Mouse (Mus musculus) retina, adult 2 months (tissue): ENCODE results near the gene Myom3.
A peak's percentile ranks its signal among the peaks of the same experiment; 100 is the strongest.

Experiments
- DNase-seq: peaks from one replicate; pipeline ENCODE4 v3.0.0-alpha.2; 2012; ENCODE audit warnings: low read depth, low spot score

The Myom3 gene

DNA sequence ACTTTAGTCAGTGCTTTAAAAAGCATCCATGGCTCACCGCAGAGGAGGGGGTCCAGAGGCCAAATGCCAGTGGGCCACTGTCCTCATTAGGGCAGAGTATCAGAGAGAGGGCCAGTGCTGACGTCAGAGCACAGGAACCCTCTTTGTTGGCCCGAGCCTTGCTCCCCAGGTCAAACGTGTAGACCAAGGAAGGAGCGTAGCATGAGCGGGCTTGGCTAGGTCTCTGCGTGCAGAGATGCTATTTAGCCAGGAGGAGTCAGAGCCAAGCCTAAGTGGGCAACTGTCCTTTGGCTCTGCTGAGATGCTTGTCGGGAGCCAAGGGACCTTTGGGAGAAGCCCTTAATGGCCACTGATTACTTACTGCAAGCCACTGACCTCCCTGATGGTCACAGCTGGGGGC lies 1.5 kb downstream of the Myom3 start:
- DNase-seq: no peak

DNA sequence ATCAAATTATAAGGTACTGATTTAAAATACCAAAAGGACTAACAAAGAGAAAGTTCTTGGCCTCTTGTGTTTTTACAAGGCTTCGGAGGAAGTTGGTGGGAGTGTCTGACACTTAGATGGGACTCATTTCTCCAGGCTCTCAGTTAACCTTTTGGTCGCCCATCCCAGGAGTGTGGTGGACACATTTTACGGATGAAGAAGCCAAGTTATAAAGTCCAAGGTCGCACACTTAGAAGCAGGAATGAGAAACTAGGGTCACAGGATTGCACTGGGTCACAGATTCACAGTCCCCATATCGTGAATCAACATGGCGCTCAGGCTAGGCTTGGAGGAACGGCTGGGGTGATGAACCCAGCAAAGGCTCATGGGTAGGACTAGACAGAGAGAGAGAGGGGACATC lies 2.1 kb downstream of the Myom3 start:
- no peak for DNase-seq

DNA sequence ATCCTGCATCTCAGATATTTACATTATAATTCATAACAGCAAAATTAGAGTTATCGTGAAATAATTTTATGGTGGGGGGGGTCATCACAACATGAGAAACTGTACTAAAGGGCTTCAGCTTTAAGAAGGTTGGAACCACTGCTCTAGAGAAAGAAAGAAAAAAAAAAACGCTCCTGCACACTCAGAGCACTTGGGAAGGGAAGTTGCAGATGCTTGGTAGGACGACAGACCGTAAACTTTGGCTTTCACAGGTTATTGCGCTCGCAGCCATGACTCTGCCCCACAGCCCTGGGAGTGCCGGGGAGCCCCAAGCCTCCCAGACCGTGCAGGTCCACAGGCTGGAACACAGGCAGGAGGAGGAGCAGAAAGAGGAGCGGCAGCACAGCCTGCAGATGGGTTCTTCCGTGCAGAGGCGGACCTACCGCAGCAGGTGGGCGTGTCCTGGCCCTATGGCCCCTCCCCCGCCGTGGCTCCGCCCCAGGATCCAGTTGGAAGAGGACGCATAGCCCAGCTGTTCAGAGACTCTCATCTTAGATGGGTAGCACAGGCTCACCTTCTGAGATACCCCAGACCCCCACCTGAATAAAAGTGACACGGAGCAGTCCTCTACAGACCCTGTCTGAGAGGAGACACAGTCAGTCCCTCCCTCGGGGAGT lies 2.9 kb downstream of the Myom3 start:
- peak; percentile 18 for DNase-seq

DNA sequence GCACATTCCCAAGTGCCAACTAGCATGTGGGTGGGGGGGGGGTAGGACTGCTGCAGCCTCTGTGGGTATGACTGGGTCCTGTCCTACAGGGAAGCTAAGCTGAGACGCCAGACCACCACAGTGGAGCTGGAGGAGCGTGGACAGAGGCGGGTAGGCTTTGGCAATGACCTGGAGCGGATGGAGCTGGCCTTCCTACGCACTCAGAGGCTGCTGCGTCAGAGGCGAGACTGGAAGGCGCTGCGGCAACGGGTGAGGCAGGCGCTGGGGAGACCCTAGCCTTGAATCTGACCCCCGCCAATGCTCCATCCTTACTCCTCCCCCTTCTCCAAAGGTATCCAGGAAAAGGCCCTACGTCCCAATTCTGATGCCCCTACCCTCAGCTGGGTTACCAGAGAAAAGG lies 5.2 kb downstream of the Myom3 start:
- no peak for DNase-seq

DNA sequence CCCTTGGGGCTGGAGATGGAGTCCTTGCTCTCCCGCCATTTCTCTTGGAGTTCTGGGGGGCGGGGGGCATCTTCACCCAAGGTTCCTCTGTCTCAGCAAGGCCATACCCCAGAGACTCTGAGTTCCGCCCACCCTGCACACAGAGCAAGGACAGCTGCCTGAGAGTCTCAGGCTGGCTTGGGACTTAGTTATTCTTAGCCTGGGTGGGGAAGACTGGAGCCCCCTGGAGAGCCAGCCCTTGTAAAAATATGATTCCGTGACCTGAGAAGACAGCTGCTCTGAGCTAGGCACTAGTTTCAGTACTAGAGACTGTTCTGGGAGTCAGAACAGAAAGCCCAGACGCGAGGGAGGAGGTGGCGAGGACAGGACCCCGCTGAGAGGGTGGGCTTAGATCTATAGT lies 6.2 kb downstream of the Myom3 start:
- no peak for DNase-seq

DNA sequence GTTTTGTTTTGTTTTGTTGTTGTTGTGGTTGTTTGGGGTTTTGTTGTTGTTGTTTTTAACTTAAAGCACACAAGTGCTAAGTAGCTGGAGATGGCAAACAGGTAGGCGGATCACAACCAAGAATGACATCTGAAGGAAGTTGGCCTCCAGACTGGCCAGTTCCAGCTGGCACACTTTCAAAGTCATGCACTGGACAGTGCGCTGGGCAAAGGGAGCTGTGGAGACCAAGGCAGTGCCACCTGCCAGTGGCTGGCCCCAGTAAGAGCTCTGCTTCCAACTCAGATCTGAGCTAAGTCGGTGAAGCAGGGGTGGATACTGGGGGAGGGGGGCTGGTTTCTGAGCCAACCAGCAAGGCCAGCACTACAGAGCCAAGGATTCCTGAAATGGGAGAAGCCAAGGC lies 7.5 kb downstream of the Myom3 start:
- no peak for DNase-seq

DNA sequence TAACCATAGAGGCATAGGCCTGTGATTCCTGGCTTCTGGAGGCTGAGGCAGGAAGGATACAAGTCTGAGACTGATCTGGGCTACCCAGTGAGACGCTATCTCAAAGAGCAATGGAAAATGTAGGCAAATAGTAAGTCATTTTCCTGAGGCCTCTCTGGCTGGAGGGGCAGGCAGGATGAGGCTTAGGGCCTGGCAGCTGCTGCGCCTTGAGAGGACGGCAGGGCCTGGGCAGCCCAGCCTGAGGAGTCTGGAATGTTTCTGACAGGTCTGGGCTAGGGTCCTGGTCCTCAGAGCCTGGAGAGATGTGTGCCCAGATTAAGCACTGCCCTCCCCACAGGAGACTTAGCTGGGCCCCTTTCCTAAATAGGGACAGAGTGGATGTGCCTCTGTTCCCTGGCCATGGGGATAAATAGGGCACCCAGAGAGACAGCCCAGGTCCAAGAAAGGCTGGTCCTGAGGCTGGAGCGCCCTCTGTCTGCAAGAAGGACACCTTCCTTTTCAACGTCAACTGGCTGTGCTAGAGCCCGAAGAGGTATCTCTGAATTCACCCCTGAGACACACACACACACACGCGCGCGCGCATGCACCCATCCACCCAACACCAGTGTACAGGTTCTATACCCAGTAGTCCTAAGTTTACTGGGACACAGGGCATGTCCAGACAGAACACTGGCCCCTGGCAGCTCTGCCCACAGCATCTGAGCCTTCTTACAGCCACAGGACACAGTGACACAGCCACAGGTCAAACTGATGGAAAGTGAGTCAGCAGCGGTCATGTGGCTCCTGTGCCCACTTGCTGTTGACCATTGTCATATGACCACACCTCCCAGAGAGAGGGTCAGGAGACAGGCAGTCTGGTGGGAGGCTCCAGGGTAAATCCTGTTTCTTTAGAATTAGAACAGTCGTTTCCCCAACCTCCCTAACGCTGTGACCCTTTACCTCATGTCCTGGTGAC lies 9.3 kb downstream of the Myom3 start:
- DNase-seq: peak; percentile 18

DNA sequence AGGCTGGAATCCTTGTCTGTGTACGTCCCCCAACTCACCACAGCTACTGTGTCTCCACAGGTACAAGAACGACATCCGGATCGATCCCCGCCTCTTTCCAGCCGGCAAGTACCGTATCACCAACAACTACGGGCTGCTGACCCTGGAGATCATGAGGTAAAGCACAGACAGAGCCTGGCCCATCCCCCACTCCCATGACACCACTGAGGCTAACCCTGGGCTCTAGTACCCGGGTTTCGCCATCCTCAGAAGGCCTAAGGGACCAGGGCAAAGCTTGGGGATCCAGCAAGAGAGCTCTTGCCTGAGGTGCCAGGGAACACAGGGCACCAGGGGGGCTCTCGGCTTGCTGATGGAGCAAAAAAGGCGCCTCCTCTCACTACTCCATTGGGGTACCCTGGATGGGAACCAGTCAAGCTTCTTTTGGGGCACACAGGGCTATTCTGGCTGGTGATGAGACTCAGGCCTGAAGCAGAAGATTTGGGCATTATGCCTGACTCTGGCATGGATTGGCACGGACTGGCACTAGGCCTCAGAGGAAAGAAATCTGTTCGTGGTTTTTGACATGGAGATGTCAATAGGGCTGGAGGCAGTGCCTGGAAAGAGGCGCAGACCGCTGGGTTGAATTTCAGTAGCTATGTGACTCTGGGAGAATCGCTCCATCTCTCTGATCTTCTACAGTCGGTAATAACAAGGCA lies 11.2 kb downstream of the Myom3 start:
- DNase-seq: no peak

DNA sequence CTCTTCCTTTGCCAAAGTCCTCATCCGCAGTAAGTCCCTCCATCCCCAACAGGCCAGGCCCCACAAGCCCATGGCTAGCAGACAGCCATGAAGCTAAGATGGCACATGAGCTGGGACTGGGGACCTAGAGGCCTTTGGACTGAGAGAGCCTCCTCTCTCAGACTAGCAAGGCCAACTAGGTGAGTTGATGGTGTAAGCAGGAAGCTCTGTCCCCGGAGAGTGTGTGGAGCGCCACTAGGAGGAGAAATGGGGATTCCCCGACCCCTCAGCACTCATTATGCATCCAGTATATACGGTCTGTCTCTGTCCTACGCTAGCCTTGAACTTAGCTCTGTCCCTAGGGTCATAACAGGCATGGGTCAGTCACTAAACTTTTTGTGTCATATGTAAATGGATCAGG lies 12.1 kb downstream of the Myom3 start:
- no peak for DNase-seq

DNA sequence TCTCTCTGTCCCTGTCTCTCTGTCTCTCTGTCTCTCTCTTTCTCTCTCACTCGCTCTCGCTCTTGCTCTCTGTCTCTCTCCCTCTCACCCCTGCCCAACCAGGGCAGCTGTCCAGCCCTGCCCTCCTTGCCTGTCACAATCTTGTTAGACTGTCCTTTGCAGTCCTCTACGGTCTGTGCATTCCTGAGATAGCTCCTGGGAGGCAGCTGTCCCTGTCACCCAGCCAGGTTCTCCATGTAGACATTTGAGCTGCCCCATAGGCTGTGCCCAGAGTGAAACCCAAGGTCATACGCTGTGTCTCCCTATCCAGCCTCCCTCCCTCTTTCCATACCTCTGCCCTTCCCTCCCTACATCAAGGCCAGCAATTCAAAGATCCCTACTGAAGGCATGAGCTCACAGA lies 13.2 kb downstream of the Myom3 start:
- no peak for DNase-seq

DNA sequence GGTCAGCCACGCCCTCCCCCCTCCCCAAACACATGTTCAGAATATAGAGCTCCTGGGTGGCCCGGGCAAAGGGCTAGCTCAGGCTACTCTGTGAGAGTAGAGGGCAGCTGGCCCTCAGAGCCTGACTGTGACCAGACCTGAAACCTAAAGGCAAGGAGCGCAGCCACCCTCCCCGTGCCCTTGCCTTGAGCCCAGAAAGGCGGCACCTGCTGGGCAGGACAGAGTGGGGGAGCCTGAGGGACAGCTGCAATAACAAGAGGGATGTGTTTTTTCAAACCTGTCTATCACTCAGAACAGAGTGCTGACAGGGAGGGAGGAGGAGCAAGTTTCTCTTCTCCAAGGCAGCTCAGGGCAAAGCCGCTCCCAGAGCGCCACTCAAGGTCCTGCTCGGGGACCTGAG lies 15.0 kb downstream of the Myom3 start:
- DNase-seq: no peak

DNA sequence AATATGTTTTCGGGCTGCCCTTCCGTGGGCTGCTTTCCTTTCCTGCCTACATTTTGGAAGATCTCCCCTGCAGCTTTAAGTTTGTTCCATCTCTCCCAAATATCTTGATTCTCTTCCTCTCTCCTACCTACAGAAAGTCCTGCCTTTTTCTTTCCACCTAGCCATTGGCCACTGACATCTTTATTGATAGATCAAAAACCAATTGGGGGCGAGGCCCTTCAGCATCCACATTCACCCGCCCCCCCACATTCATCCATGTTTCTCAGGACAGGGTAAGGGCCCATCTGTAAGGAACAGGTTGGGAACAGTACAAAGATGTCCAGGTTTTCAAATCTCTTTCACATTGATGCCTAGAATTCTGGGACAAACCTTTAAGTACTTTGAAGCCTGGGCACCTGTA lies 17.3 kb downstream of the Myom3 start:
- DNase-seq: no peak

DNA sequence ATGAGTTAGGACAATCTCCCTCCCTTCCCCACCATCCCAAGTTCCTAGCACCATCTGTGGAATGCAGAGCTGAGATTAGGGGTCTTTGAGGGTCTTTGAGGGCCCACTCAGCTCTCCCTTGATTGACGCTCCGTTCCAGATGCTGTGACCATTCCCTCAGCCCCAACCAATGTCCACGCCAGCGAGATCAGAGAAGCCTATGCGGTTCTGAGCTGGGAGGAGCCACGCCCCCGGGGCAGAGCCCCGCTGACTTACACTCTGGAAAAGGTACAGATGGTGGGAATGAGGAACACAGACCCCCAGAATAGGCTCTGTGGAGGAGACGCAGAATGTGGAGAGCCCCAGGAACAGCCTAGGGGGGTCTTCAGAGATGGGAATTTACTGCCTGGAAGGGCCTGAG lies 20.1 kb downstream of the Myom3 start:
- DNase-seq: no peak

DNA sequence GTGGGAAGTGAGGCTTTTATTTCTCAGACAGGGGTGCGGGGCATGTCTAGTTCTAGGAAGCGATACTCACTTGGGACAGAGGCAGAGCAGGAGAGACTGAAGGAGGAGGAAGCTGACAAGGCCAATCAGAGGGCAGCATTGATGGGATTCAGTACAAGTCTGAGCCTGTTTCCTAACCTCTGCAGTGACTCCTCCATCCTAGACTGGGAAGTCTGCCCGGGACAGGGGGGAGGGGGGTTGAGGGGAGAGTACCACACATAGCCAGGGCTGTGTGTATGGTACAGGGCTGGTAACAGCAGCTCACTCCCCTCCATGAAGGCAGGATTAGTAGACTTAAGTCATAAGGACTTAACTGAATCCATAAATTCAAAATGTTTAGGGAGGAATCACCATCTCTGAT lies 20.7 kb downstream of the Myom3 start:
- DNase-seq: no peak

DNA sequence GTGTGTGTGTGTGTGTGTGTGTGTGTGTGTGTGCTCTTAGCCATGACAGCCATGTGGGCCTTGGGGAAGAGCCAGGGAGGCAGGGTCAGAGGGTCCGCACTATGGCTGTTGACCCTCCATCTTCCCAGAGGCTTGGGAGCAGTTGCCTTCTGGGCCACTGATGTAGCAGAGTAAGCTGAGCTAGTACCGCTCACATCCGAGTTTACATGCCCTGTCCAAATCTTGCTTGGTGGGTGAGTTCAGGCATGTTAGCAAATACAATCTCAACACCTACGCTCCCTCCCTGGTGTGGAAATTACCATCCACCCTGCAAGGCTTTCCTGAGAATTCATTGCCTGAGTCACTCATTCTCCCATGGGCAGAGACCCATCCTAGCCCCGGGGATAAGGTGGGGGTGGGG lies 21.8 kb downstream of the Myom3 start:
- DNase-seq: no peak

DNA sequence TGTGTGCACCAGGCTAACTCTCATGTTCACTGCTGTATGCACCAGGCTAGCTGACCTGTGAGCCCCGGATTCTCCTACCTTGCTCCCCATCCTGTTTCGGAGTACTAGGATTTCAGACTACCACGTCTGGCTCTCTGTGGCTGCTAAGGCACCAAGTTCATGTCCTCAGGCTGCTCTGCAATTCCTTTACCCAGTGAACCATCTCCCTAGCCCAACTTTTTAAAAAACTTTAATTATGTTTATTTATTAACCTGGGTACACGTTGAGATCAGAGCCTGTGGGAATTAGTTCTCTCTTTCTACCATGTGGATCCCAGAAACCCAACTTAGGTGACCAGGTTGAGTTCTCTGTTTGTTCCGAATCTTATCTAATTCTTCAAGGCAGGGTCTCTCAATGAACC lies 27.1 kb downstream of the Myom3 start:
- no peak for DNase-seq

DNA sequence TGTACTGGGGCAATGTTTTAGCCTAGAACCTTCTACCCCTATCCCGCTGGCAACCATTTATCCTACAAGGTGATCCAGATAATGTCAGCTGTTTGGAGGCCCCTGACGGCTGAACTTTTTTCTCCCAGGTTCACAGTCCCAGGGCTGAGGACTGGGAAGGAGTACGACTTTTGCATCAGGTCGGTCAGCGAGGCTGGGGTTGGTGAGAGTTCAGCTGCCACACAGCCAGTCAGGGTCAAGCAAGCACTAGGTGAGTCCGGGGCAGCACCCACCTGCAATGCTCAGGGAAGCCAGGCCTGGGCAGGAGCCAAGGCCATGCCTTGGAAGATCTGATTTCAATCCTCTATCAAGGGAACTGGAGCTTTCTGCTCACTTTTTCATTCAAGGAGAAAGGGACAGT lies 27.8 kb downstream of the Myom3 start:
- DNase-seq: no peak

DNA sequence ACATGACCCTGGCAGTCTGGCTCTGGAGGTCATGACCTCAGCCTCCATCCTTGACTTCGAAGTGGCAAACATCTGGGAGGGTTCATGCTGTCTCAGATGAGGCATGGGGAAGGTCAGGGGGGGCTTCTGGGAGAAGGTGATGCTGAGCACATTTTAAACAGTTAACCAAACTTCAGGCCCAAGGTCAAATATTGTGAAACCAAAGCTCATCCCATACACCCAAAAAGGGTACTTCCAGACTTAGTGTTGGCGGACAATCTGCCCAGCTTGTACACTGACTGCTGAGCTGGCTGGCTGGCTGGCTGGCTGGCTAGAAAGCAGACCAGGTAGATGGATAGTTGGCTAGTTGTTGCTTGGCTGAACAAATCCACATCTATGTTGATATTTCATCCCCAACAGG lies 29.6 kb downstream of the Myom3 start:
- no peak for DNase-seq

DNA sequence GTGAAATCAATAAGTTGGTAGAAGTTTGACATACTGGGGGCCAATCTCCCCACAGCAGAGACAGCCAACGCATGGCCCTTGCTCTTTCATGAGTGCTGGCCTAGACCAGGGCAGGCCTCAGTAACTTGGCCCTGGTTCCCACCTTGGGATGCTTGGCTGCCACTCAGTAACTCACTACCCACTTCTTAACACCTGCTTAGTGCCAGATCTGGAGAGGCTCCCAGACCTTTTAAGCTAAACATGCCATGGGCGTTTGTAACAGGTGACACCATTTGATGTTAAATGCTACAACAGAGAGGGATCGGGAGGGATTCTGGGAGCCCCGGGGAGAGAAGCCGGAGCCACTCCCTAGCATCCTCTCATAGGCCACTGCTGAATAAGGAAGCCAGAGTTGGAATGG lies 33.3 kb downstream of the Myom3 start:
- DNase-seq: no peak

DNA sequence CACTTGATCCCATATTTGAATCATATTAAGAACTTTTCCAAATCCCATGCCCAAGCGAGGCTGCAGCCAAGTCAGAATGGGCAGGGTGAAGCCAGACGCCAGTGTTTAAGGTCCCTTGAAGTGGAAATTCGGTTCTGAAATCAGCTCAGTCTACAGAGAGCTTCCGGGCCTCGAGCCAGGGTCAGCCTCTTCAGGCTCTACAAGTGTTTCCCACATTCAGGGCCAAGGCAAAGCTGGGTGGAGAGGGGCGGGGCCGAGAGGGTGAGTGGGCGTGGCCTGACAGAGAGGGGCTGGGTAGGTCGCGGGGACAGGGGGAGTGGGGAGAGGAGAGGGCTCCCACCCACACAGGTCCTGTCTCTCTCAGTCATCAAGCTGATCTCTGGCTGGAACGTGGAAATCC lies 38.4 kb downstream of the Myom3 start:
- DNase-seq: no peak

DNA sequence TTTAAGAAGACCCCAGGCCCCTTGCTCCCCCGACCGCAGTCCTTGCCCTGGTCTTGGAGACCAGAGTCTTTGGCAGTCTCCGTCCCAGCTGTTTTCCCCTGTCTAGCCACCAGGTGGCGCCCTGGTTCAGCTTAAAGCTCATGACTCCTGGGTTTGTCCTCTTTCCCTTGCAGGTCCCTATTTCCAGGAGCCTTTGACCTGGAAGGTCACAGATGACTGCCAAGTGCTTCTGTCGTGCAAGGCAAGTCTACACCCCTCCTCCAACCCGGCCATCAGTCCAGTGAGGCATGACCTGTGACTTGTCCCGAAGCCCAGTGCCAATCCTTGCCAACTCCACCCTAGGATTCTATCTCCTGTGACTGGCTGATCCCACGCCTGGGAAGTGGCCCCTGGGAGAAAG lies 42.0 kb downstream of the Myom3 start:
- DNase-seq: peak; percentile 69

DNA sequence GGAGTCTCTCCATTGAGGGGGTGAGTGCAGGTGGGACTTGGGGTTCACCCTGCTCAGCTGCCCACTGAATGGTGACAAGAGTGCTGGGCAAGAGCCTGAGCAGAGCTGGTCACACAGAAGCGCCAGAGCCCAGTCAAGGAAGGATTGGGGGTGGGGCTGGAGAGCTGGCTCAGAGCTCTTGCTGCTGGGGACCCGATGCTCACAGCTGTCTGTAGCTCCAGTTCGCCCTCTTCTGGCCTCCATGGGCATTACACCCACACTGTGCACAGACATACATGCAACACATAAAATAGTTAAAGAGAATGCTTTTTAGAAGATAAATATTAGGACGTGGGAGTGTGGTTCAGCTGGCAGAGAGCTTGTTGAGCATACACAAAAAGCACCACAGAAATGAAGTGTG lies 43.8 kb downstream of the Myom3 start:
- DNase-seq: no peak

DNA sequence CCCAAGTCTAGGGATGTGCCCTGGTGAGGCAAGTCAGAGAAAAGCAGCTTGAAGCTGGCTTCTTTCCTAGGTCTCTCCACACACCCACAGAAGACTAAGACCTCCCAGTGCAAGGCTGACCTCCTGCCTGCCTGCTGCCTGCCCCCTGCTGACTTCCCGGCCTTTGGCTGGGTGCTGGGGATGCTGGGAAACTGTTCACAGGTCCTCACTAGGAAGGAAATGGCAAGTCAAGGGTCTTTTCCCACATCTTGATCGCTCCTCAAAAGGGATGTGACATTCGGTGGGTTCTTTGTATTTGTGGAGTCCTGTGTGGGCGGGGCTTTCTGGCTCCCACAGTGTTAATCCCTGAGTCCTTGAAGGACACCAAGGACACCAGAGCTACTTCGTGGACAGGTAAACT lies 44.7 kb downstream of the Myom3 start:
- DNase-seq: no peak
